Mouse (Mus musculus) central nervous system, embryonic 14 days (tissue): ENCODE results near the gene Rpn1. TPM values are rescaled to one million over a fixed set of nuclear protein-coding genes. Genes with fewer than 3 reads are reported as not detected.

Source experiments
- polyA plus RNA-seq: library from polyadenylated mRNA; depleted of rRNA; stranded (reverse); fragments of >200 nt; gene quantifications from 2 replicates; pipeline ENCODE4 v1.2.3, GENCODE M21; 2012; rRNA removed

Gene Rpn1
- 200 and 223 TPM in 2 replicates for polyA plus RNA-seq

DNA sequence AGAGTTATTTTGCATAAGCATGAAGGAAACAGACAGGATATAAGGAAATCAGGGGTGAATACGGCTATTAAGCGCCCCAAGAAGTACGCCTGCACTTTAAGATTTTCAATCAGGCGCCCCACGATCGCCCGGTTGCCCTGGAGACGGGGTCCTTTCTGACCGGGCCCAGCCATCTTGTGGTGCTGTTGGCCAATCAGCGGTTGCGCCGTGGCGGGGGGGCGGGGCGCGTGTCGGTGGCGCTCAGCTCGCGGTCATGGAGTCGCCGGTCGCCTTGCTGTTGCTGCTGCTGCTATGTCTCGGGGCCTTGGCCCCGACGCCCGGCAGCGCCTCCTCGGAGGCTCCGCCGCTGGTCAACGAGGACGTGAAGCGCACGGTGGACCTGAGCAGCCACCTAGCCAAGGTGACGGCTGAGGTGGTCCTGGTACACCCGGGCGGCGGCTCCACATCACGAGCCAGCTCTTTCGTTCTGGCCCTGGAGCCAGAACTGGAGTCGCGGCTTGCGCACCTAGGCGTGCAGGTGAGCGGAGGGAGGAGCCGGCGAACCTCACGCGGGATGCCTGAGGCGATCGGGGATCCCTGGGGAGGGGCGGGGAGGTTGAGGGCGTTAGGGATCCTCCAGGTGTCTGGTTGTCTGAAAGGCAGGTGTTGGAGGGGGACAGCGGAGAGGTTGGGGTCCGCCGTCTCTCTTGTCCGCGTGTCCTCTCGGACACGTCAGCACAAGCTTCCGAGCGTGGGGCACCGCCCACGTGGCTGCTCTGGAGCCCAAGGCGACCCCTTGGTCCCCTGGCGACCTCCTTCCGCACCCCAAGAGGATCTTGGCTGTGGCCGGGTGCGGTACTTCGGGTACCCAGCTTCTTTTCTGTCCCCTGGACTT is at the start of gene Rpn1:
TSS of gene Rpn1 (plus strand) at position 205 of the 874 bp plus-strand sequence.

DNA sequence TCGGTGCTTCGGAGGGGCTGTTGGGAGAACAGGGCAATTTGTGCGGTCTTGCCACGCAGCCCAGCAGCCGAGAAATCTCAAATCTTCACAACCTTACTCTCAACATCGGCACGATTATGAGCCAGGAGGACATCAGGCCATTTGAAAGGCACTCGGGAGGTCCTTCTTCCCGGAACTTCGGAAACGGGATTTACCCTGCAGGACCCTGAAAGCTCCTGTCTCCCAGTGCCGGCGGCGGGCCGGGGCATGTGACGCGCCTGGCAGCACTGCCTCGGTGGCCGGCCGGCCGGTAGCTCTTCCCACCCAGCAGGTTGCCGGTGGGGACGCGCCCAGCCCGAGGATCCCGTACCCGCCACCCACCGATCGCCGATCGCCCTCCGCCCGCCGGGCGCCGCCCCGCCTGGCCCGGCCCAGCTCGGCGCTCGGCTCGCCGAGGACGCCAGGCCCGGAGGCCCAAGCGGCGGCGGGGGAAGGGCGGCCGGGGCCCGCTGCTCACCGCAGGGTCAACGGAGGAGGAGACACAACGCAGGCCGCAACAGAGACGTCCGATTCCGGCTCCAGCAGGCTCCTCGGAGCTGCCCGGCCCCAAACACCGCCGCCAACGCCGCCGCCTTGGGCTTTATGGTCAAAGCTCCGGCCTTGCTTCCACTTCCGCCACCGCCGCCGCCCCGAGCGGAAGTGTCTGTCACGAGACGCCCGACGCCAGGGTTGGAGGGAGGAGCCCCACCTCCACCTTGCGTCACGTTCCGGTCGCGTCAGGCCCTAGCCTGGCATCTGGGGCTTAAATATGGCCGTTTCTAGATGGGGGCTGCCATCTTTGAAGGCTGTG is 39.5 kb upstream of the Rpn1 start, which contains the start of gene Rab7:
TSS of gene Rab7 (minus strand) at position 694 of the 829 bp plus-strand sequence.

Other genes with a start within 250 kb of the Rpn1 start
- 7.1 and 10.8 TPM in 2 replicates for gene Gm45140, start 248.7 kb upstream of the Rpn1 start, polyA plus RNA-seq
- 48.4 and 49.3 TPM in 2 replicates for gene Isy1, start 245.7 kb upstream of the Rpn1 start, polyA plus RNA-seq
- gene Cnbp, start 233.4 kb upstream of the Rpn1 start, polyA plus RNA-seq, result 291 and 297 TPM in 2 replicates
- 114 and 129 TPM in 2 replicates for gene Copg1, start 196.7 kb upstream of the Rpn1 start, polyA plus RNA-seq
- 36.9 and 38.3 TPM in 2 replicates for gene Hmces, start 170.5 kb upstream of the Rpn1 start, polyA plus RNA-seq
- 137 and 152 TPM in 2 replicates for gene H1fx, start 102.8 kb upstream of the Rpn1 start, polyA plus RNA-seq
- gene Rab7, start 39.2 kb upstream of the Rpn1 start, polyA plus RNA-seq, result 263 and 280 TPM in 2 replicates
- 9.9 and 19.5 TPM in 2 replicates for gene Gata2, start 109.4 kb downstream of the Rpn1 start, polyA plus RNA-seq
- gene Dnajb8, start 137.8 kb downstream of the Rpn1 start, polyA plus RNA-seq, result not detected in 2 replicates